Mouse (Mus musculus) heart, postnatal 0 days (tissue): ENCODE data around the gene Tln2. TPM values are rescaled to one million over a fixed set of nuclear protein-coding genes. Genes with fewer than 3 reads are reported as not detected.
A peak's percentile ranks its signal among the peaks of the same experiment; 100 is the strongest.

Experiments used
- ATAC-seq: fragments of 200-750 bp; cut with Nextera tagmentation; 2 replicates; pipeline ENCODE4 v1.8.0; 2017; ENCODE audit warnings: low read depth, moderate number of reproducible peaks, moderate library complexity; ENCODE audit not compliant: insufficient read depth
- DNase-seq: peaks from one replicate; pipeline ENCODE4 v3.0.0-alpha.2; 2016; ENCODE audit warnings: low spot score
- H3K27ac ChIP-seq: fragments of 300-500 bp; sonication (generic); 2 replicates; pipeline ENCODE4 v1.5.1; 2014; ENCODE audit warnings: low read depth, mild to moderate bottlenecking
- H3K27me3 ChIP-seq: fragments of 300-500 bp; sonication (generic); 2 replicates; pipeline ENCODE4 v1.6.1; 2014; ENCODE audit warnings: low read length, mixed read lengths; ENCODE audit not compliant: control insufficient read depth, insufficient read depth
- H3K36me3 ChIP-seq: fragments of 300-500 bp; sonication (generic); replicated peaks from 2 replicates; pipeline ENCODE4 v1.6.1; 2014; ENCODE audit warnings: low read length, mixed read lengths; ENCODE audit not compliant: control insufficient read depth, insufficient read depth
- H3K4me1 ChIP-seq: fragments of 300-500 bp; sonication (generic); 2 replicates; pipeline ENCODE4 v1.6.1; 2014; ENCODE audit warnings: antibody characterized with exemption; ENCODE audit not compliant: control insufficient read depth, insufficient read depth
- H3K4me2 ChIP-seq: fragments of 300-500 bp; sonication (generic); 2 replicates; pipeline ENCODE4 v1.6.1; 2014; ENCODE audit warnings: low read depth, mild to moderate bottlenecking, low read length, moderate library complexity
- H3K4me3 ChIP-seq: fragments of 300-500 bp; sonication (generic); 2 replicates; pipeline ENCODE4 v1.5.1; 2014; ENCODE audit warnings: low read depth, low read length
- H3K9ac ChIP-seq: fragments of 300-500 bp; sonication (generic); replicated peaks from 2 replicates; pipeline ENCODE4 v1.6.1; 2014; ENCODE audit warnings: low read depth, low read length, mixed read lengths
- H3K9me3 ChIP-seq: fragments of 300-500 bp; sonication (generic); replicated peaks from 2 replicates; pipeline ENCODE4 v1.6.1; 2016; ENCODE audit warnings: low read length; ENCODE audit not compliant: control insufficient read depth
- CTCF ChIP-seq: IDR thresholded peaks from 2 replicates; pipeline ENCODE4 v1.5.1; 2016; ENCODE audit warnings: antibody characterized with exemption, control low read depth, low read depth
- EP300 ChIP-seq: IDR thresholded peaks from 2 replicates; pipeline ENCODE4 v1.6.1; 2016; ENCODE audit warnings: antibody characterized with exemption, low read depth
- WGBS: fragments of 180-500 bp; shearing (Covaris S2); extraction: QIAGEN DNeasy Blood & Tissue Kit; methylation state at CpG from one replicate; pipeline ENCODE4 v1.1.7; 2014; 5-methylcytosine and 5-hydroxymethylcytosine counted together
- polyA plus RNA-seq: library from polyadenylated mRNA; unstranded; fragments of >200 nt; fragmentation: Nextera tagmentation; extraction: Ambion mirVana; gene quantifications from 2 replicates; pipeline ENCODE4 v1.2.1, GENCODE M21; 2015
- total RNA-seq: library from RNA; depleted of rRNA; stranded (reverse); fragments of >200 nt; gene quantifications from 2 replicates; pipeline ENCODE4 v1.2.3, GENCODE M21; 2014; ENCODE audit warnings: low replicate concordance

Gene Tln2
- total and polyA plus RNA-seq, 2 experiments from 2014 or later, result 67.0 to 92.6 TPM

DNA sequence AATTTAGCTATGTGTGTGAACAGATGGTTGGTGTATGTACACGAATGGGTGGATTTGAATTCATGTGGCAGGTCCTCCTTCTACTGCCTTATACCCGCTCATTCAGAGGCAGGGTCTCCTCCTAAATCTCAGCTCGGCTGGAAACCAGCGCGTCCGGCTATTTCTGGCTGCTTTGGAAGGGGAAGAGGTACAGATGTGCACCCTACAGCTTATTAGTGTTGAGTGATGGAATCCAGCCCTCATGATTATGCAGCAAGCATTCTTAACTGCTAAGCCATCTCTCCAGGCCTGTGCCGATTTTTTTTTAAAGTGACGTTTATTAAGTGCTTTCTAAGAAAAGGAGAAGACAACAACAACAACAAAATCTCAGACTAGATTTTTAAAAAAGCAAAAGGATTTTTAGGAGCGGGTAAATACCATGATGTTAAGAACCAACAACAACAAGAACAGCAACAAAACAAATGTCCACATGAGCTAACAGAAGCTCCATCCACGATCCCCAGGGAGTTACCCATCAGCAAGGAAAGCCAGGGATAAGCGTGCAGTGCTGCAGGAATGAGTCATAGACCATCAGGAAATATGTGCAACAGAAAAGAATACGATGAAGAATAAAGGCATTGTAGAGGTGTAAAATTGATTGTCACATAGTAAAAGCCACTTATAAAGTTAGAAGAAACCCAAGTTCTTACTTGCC is 130.2 kb downstream of the Tln2 start:
- 19% methylated on average over 12 of the region's 12 CpGs for WGBS
- Histone ChIP-seq H3K4me2 (peak overlapping the region; percentile 57), H3K27me3 (no peaks in the 10 kb centered on the region), H3K27ac (peak overlapping the region; percentile 78), H3K4me1 (peaks cover 30% of the 10 kb centered on the region), H3K36me3 (no peaks in the 10 kb centered on the region), H3K9ac (peak overlapping the region; percentile 18; the same call in 1 of the 2 replicates), H3K4me3 (peak overlapping the region; percentile 31), H3K9me3 (no peaks in the 10 kb centered on the region)
- TF ChIP-seq CTCF (no peak), EP300 (peak; percentile 69)
- ATAC-seq (peak; percentile 81), DNase-seq (peak; percentile 62)

DNA sequence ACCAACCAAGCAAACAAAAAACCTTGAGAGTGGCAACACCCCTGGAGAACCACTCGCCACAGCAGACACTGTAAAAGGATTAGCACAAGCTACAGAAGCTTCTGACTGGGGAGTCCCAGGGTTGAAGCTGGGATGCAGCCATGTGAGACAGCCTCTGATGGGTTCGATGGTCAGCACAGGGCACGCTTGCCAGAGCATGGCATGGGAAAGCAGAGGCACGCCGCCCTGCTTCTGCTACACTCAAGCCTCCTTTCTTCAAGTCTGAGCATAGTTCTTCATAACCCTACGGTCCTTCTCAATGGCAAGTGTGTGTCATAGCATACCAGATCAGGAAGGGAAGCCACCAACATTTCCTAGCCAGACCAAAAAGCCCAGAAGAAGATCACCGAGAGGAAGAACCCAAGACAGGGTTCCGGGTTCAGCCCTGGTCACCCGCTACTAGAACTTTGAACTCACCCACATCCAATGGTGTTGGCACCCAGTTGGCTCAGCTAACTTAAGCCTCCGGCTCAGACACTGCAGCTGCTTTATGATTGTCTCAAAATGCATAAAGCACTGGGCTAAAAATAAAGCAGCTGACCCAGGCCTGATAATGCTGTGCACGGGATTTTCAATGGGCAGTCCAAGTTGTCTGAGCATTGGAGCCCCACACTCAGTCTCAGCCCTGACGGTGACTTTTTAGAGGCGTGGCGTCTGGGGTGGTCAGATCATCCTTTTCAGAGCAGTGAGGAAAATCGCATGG is 131.0 kb downstream of the Tln2 start:
- peak; percentile 73 for DNase-seq
- H3K9ac ChIP-seq, result peak overlapping the region; percentile 18
- H3K27ac ChIP-seq, result peak overlapping the region; percentile 78
- H3K36me3 ChIP-seq, result no peaks in the 10 kb centered on the region
- peak overlapping the region; percentile 57 for H3K4me2 ChIP-seq
- peak overlapping the region; percentile 31 for H3K4me3 ChIP-seq
- H3K9me3 ChIP-seq, result no peaks in the 10 kb centered on the region
- peaks cover 30% of the 10 kb centered on the region for H3K4me1 ChIP-seq
- WGBS, result 38% methylated on average over 15 of the region's 15 CpGs
- ATAC-seq, result peak; percentile 88
- H3K27me3 ChIP-seq, result no peaks in the 10 kb centered on the region
- no peak for TF ChIP-seq EP300
- TF ChIP-seq CTCF, result no peak

DNA sequence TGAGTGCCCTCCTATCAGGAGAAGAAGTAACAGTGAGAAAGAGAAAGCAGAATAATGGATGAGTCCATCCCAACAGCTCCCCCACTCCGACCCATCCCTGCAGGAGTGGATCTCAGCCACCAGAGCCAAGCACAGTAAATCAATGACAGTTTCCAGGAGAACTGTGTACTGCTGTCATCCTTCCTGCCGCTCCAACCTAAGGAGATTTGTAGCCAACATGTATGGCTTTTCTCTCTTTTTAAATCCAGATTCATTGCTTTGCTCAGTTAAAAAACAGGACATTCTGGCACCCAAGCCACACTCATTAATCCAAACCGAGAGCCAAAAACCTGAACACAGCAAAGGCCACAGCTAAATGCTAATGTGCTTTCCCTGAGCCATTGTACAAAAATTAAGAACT is 133.2 kb downstream of the Tln2 start:
- DNase-seq (no peak), ATAC-seq (no peak)
- no peak overlapping the region for H3K4me3 ChIP-seq
- H3K36me3 ChIP-seq, result no peaks in the 10 kb centered on the region
- H3K4me2 ChIP-seq, result no peak overlapping the region
- H3K27me3 ChIP-seq, result no peaks in the 10 kb centered on the region
- TF ChIP-seq CTCF, result no peak
- no peak for TF ChIP-seq EP300
- H3K4me1 ChIP-seq, result peaks cover 30% of the 10 kb centered on the region
- no peaks in the 10 kb centered on the region for H3K9me3 ChIP-seq
- H3K9ac ChIP-seq, result no peak overlapping the region
- no peak overlapping the region for H3K27ac ChIP-seq
- 84% methylated on average over 3 of the region's 3 CpGs for WGBS

DNA sequence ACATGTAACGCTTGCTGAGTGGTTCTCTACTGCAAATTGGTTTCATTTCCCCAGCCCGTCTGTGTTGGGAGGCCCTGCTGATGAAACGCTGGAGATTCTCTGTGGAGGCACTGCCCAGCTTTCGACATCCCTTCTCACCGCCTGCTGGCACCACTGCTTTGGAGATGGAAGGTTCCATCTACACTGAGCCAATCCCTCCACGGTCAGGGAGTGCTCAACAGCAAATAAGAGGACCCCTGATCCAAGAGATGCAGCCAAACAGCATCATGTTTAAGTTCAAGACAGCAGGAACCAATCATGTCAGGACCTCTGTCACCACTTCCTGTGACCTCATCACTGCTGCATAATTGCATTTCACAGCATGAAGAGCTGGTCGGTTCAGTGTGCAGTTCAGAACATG is 135.4 kb downstream of the Tln2 start:
- H3K9ac ChIP-seq, result no peak overlapping the region
- peaks cover 17% of the 10 kb centered on the region for H3K4me1 ChIP-seq
- DNase-seq (no peak), ATAC-seq (no peak)
- H3K27ac ChIP-seq, result no peak overlapping the region
- no peaks in the 10 kb centered on the region for H3K27me3 ChIP-seq
- TF ChIP-seq EP300 (no peak), CTCF (no peak)
- no peaks in the 10 kb centered on the region for H3K36me3 ChIP-seq
- no peak overlapping the region for H3K4me3 ChIP-seq
- WGBS, result 56% methylated on average over 7 of the region's 7 CpGs
- H3K4me2 ChIP-seq, result no peak overlapping the region
- H3K9me3 ChIP-seq, result no peaks in the 10 kb centered on the region

DNA sequence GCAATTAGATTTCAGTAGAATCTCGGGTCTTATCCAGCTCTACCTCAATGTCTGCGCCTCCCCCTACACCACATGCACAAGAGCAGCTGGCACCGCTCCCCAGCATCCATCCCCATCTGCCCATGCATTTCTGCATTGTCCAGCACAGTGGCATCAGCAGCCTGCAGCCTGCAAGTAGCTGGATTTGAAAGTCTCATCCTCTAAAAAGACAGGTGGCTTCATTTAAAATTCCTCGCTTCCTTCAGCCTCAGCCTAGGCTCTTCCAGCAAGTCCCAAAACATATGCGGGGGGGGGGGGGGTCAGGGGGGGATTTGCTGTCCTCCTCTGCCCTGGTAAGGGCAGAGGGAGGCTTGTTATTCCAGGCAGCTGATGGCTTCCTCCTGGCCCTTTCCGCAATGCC is 141.4 kb downstream of the Tln2 start:
- H3K4me3 ChIP-seq, result no peak overlapping the region
- WGBS, result 72% methylated on average over 5 of the region's 6 CpGs
- DNase-seq (no peak), ATAC-seq (no peak)
- no peak overlapping the region for H3K9ac ChIP-seq
- no peak overlapping the region for H3K4me2 ChIP-seq
- no peaks in the 10 kb centered on the region for H3K27me3 ChIP-seq
- TF ChIP-seq CTCF (no peak), EP300 (no peak)
- no peak overlapping the region for H3K27ac ChIP-seq
- no peaks in the 10 kb centered on the region for H3K36me3 ChIP-seq
- H3K9me3 ChIP-seq, result no peaks in the 10 kb centered on the region
- H3K4me1 ChIP-seq, result no peaks in the 10 kb centered on the region
